In the genomic region with DNA sequence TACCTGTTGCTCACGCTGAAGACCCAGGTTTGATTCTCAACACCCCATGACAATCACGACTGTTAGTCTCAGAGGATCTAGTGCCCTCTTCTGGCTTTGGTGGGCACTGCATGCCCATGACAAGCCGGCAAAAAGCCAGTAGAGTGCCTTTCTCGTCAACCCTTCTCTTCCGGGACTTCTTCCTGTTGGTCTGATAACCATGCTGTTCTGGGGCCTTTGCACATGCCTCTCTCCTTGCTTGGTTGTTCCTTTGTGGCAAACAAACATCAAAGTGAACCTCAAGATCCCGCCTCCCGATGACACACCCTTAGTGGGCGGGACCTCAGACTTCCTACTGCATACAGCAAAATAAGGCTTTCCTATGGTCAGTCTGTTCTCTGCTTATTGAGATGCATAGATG, we compare ENCODE assay signal across 10 mouse cellular contexts. TPM values are rescaled to one million over a fixed set of nuclear protein-coding genes. Genes with fewer than 3 reads are reported as not detected.
A peak's percentile ranks its signal among the peaks of the same experiment; 100 is the strongest.
DNase-seq lines count a peak whose midpoint lies in the region; ATAC-seq and TF ChIP-seq lines count a peak whose summit lies in the region.
"Had no signal": no experiment of that assay in that cellular context is flagged by ENCODE, and none has a peak within 500 bp of the region (broad histone marks: within the 10 kb centered on the region; RNA-seq: fewer than 3 reads in every experiment).

No protein-coding gene starts in this region.

- H3K79me2 ChIP-seq in CH12.LX (replicated peaks; ENCODE audit: control insufficient read depth, extremely low read depth, insufficient read depth, poor library complexity, severe bottlenecking) = no peaks in the 10 kb centered on the region

- H3K9me3 ChIP-seq in hindbrain, postnatal 0 days (ENCODE audit: low read length) = no peaks in the 10 kb centered on the region
- H3K9me3 ChIP-seq in hindbrain, embryonic 16.5 days (ENCODE audit: control insufficient read depth, low read length) = no peaks in the 10 kb centered on the region
- peaks cover 5% of the 10 kb centered on the region for H3K9me3 ChIP-seq in CH12.LX (replicated peaks; ENCODE audit: low read length)

- ATAC-seq in hindbrain, postnatal 0 days = no peak
- ATAC-seq in hindbrain, embryonic 16.5 days = no peak
- peak; percentile 43 for ATAC-seq in granulocyte monocyte progenitor cell, adult 5-6 weeks (replicated peaks; ENCODE audit: poor library complexity, severe bottlenecking)

- in situ Hi-C loops in CH12.LX (cut with MboI; ENCODE audit: low pct_ligation_motif_present, low pct_unique_long_range_greater_than_20kb, low sequenced_read_pairs) = no loop called here

- DNase-seq in hindbrain, postnatal 0 days (ENCODE audit: low spot score) = no peak
- no peak for DNase-seq in CH12.LX (ENCODE audit: extremely low read depth)
- peak; percentile 46 for DNase-seq in spleen, adult 12 weeks (ENCODE audit: low spot score)
- no peak for DNase-seq in left cerebral cortex, postnatal 36 days (ENCODE audit: low spot score in 2 of 2)
- no peak for DNase-seq in layer of hippocampus, postnatal 10 days (ENCODE audit: low spot score in 2 of 2)
- DNase-seq in adrenal gland, adult 2 months = no peak

- no peaks in the 10 kb centered on the region for H3K36me3 ChIP-seq in hindbrain, postnatal 0 days (ENCODE audit: insufficient read depth, low read length)
- H3K36me3 ChIP-seq in hindbrain, embryonic 16.5 days (ENCODE audit: control insufficient read depth, insufficient read depth, low read length) = no peaks in the 10 kb centered on the region
- H3K36me3 ChIP-seq in CH12.LX (replicated peaks in 1 of 2; ENCODE audit: control insufficient read depth in 1 of 2, insufficient read depth in 1 of 2, low read length in 1 of 2) = no peaks in the 10 kb centered on the region

- H3K27ac ChIP-seq in hindbrain, postnatal 0 days = no peak overlapping the region
- H3K27ac ChIP-seq in hindbrain, embryonic 16.5 days (ENCODE audit: low read depth, low read length) = no peak overlapping the region
- H3K27ac ChIP-seq in CH12.LX (ENCODE audit: insufficient read depth, low read depth) = no peak overlapping the region

- peak; percentile 56 for TF ChIP-seq CTCF in hindbrain, postnatal 0 days (IDR thresholded peaks at IDR 0.05; ENCODE audit: low read depth)
- TF ChIP-seq CTCF in CH12.LX (conservative IDR thresholded peaks at IDR 0.05 in 1 of 2, IDR thresholded peaks at IDR 0.05 in 1 of 2; ENCODE audit: low read depth in 2 of 2, low read length in 2 of 2) = peak; percentile 48 to 49

- H3K4me2 ChIP-seq in hindbrain, postnatal 0 days (ENCODE audit: low read depth, low read length) = no peak overlapping the region
- no peak overlapping the region for H3K4me2 ChIP-seq in hindbrain, embryonic 16.5 days (ENCODE audit: low read length)
- no peak overlapping the region for H3K4me2 ChIP-seq in CH12.LX (ENCODE audit: insufficient read depth, low read depth, poor library complexity, severe bottlenecking)

- H3K4me3 ChIP-seq in hindbrain, postnatal 0 days (ENCODE audit: low read length) = no peak overlapping the region
- no peak overlapping the region for H3K4me3 ChIP-seq in hindbrain, embryonic 16.5 days (ENCODE audit: low read length)
- H3K4me3 ChIP-seq in CH12.LX (replicated peaks in 1 of 3; ENCODE audit: low read depth in 2 of 3, low read length in 2 of 3, poor library complexity in 1 of 3) = no peak overlapping the region

- dilution Hi-C loops in CH12.LX (cut with MboI; ENCODE audit: extremely low pct_ligation_motif_present, extremely low pct_unique_long_range_greater_than_20kb, low sequenced_read_pairs) = no loop called here

- no peak for TF ChIP-seq EP300 in CH12.LX (IDR thresholded peaks at IDR 0.05; ENCODE audit: low read length)

- intact Hi-C loops in left cerebral cortex, postnatal 36 days (cut with DNase I) = no loop called here

- WGBS in hindbrain, postnatal 0 days = 73% methylated on average over 8 of the region's 8 CpGs
- 69% methylated on average over 8 of the region's 8 CpGs for whole genome bisulfite sequencing in hindbrain, embryonic 16.5 days

- no peak overlapping the region for H3K9ac ChIP-seq in hindbrain, postnatal 0 days (replicated peaks; ENCODE audit: low read length)
- no peak overlapping the region for H3K9ac ChIP-seq in hindbrain, embryonic 16.5 days (ENCODE audit: low read depth, low read length)
- no peak overlapping the region for H3K9ac ChIP-seq in CH12.LX (ENCODE audit: insufficient read depth, low read depth)

- H3K4me1 ChIP-seq in hindbrain, postnatal 0 days (ENCODE audit: insufficient read depth, low read length) = no peaks in the 10 kb centered on the region
- no peaks in the 10 kb centered on the region for H3K4me1 ChIP-seq in hindbrain, embryonic 16.5 days (ENCODE audit: control insufficient read depth, insufficient read depth, low read depth, low read length)
- H3K4me1 ChIP-seq in CH12.LX (ENCODE audit: control insufficient read depth in 1 of 2, insufficient read depth in 2 of 2) = peaks cover 3 to 5% of the 10 kb centered on the region in 2 experiments; a peak in 1 of 4 replicates

- TF ChIP-seq RAD21 in CH12.LX (IDR thresholded peaks at IDR 0.05; ENCODE audit: low read depth, low read length) = no peak; the same call in none of the 2 replicates

- no peak for TF ChIP-seq POLR2A in CH12.LX (IDR thresholded peaks at IDR 0.05; ENCODE audit: low read depth, low read length)

- H3K27me3 ChIP-seq in hindbrain, postnatal 0 days (ENCODE audit: insufficient read depth, low read length) = no peaks in the 10 kb centered on the region
- H3K27me3 ChIP-seq in hindbrain, embryonic 16.5 days (replicated peaks; ENCODE audit: control insufficient read depth, insufficient read depth, low read length) = no peaks in the 10 kb centered on the region
- H3K27me3 ChIP-seq in CH12.LX (replicated peaks) = peaks cover 5% of the 10 kb centered on the region

TF ChIP-seq in CH12.LX, 34 proteins besides CTCF, POLR2A, EP300 and RAD21:
- peak; percentile 14; the same call in 1 of the 2 replicates for TF ChIP-seq SMC3 (IDR thresholded peaks at IDR 0.05; ENCODE audit: low read depth, low read length)
- TF ChIP-seq NELFE (IDR thresholded peaks at IDR 0.05; ENCODE audit: low read depth, low read length) = no peak

RNA-seq across cellular contexts. Expression of gene Lrrc20, which starts 9.4 kb away (rescaled TPM):
- total RNA-seq in hindbrain, postnatal 0 days (2014; rRNA removed) = 13.5 and 19.6 TPM in 2 replicates
- polyA plus RNA-seq in hindbrain, postnatal 0 days (2015; fragmentation: Nextera tagmentation; extraction: Ambion mirVana) = 9.7 and 10.2 TPM in 2 replicates
- 14.9 and 17.7 TPM in 2 replicates for polyA plus RNA-seq in hindbrain, embryonic 16.5 days (2015; fragmentation: Nextera tagmentation; extraction: Ambion mirVana)
- total RNA-seq in CH12.LX (2012; rRNA removed) = 8.0 and 8.2 TPM in 2 replicates
- total RNA-seq in CH12.LX (2014; rRNA removed) = 9.9 and 11.2 TPM in 2 replicates
- 12.2 and 13.7 TPM in 2 replicates for polyA plus RNA-seq in CH12.LX (2012; ENCODE audit: insufficient read length, low read depth)
- 6.6 and 11.5 TPM in 2 replicates for total RNA-seq in granulocyte monocyte progenitor cell, adult 5-6 weeks (2014; fragmentation: Nextera tagmentation)
- total RNA-seq in granulocyte monocyte progenitor cell, adult 5-6 weeks (2017) = 4.8 and 5.6 TPM in 2 replicates
- 10 to 100 TPM; 17.8 to 21.8 TPM for total RNA-seq in left cerebral cortex, postnatal 36 days (2021)
- total RNA-seq in layer of hippocampus, postnatal 10 days (2021) = 10 to 100 TPM; 16.2 to 16.7 TPM
- total RNA-seq in adrenal gland, adult 2 months (2021) = 10 to 100 TPM; 15.9 to 17.8 TPM
- polyA plus RNA-seq in adrenal gland, adult 2 months (2012; rRNA removed) = 17.5 and 21.7 TPM in 2 replicates

RNA-seq across cellular contexts. Expression of gene Eif4ebp2, which starts 13.8 kb away (rescaled TPM):
- total RNA-seq in hindbrain, postnatal 0 days (2014; rRNA removed) = 16.1 and 16.2 TPM in 2 replicates
- 34.9 and 35.9 TPM in 2 replicates for polyA plus RNA-seq in hindbrain, postnatal 0 days (2015; fragmentation: Nextera tagmentation; extraction: Ambion mirVana)
- polyA plus RNA-seq in hindbrain, embryonic 16.5 days (2015; fragmentation: Nextera tagmentation; extraction: Ambion mirVana) = 43.2 and 46.6 TPM in 2 replicates
- total RNA-seq in CH12.LX (2012; rRNA removed) (12.8 and 16.4 TPM in 2 replicates), CH12.LX (2014; rRNA removed) (5.5 and 7.5 TPM in 2 replicates)
- polyA plus RNA-seq in CH12.LX (2012; ENCODE audit: insufficient read length, low read depth) = 65.5 and 73.2 TPM in 2 replicates
- 175 and 185 TPM in 2 replicates for total RNA-seq in granulocyte monocyte progenitor cell, adult 5-6 weeks (2014; fragmentation: Nextera tagmentation)
- 11.8 and 14.0 TPM in 2 replicates for total RNA-seq in granulocyte monocyte progenitor cell, adult 5-6 weeks (2017)
- total RNA-seq in left cerebral cortex, postnatal 36 days (2021) = 10 to 100 TPM; 43.1 to 49.0 TPM
- 10 to 100 TPM; 46.3 to 49.2 TPM for total RNA-seq in layer of hippocampus, postnatal 10 days (2021)
- total RNA-seq in adrenal gland, adult 2 months (2021) = 10 to 100 TPM; 94.9 to 96.2 TPM
- polyA plus RNA-seq in adrenal gland, adult 2 months (2012; rRNA removed) = 68.1 and 88.7 TPM in 2 replicates

RNA-seq across cellular contexts. Expression of gene Nodal, which starts 48.5 kb away (rescaled TPM):
- total RNA-seq in hindbrain, postnatal 0 days (2014; rRNA removed) = 0.58 and 1.1 TPM in 2 replicates
- polyA plus RNA-seq in hindbrain, postnatal 0 days (2015; fragmentation: Nextera tagmentation; extraction: Ambion mirVana) = 0.33 and 0.43 TPM in 2 replicates
- polyA plus RNA-seq in hindbrain, embryonic 16.5 days (2015; fragmentation: Nextera tagmentation; extraction: Ambion mirVana) = 0.24 and 0.56 TPM in 2 replicates
- total RNA-seq in CH12.LX (2012; rRNA removed) (0.13 TPM in 1 of 2 replicates, not detected in the other), CH12.LX (2014; rRNA removed) (not detected in 2 replicates)
- polyA plus RNA-seq in CH12.LX (2012; ENCODE audit: insufficient read length, low read depth) = not detected in 2 replicates
- not detected in 2 replicates for total RNA-seq in granulocyte monocyte progenitor cell, adult 5-6 weeks (2014; fragmentation: Nextera tagmentation)
- total RNA-seq in granulocyte monocyte progenitor cell, adult 5-6 weeks (2017) = not detected in 2 replicates
- under 1 TPM; 0.32 to 0.35 TPM for total RNA-seq in left cerebral cortex, postnatal 36 days (2021)
- total RNA-seq in layer of hippocampus, postnatal 10 days (2021) = not detected
- total RNA-seq in adrenal gland, adult 2 months (2021) = not detected
- 0.04 TPM in 1 of 2 replicates, not detected in the other for polyA plus RNA-seq in adrenal gland, adult 2 months (2012; rRNA removed)
- polyA plus RNA-seq: forebrain, embryonic 14.5 days; neural tube, embryonic 11.5 days had no signal
